Mouse (Mus musculus) liver (tissue): ENCODE measurements around the gene Tyms.

Experiments used
- DNase-seq: peaks from one replicate; pipeline ENCODE4 v3.0.0-alpha.2; 2020; ENCODE audit warnings: mixed read lengths

Gene Tyms

DNA sequence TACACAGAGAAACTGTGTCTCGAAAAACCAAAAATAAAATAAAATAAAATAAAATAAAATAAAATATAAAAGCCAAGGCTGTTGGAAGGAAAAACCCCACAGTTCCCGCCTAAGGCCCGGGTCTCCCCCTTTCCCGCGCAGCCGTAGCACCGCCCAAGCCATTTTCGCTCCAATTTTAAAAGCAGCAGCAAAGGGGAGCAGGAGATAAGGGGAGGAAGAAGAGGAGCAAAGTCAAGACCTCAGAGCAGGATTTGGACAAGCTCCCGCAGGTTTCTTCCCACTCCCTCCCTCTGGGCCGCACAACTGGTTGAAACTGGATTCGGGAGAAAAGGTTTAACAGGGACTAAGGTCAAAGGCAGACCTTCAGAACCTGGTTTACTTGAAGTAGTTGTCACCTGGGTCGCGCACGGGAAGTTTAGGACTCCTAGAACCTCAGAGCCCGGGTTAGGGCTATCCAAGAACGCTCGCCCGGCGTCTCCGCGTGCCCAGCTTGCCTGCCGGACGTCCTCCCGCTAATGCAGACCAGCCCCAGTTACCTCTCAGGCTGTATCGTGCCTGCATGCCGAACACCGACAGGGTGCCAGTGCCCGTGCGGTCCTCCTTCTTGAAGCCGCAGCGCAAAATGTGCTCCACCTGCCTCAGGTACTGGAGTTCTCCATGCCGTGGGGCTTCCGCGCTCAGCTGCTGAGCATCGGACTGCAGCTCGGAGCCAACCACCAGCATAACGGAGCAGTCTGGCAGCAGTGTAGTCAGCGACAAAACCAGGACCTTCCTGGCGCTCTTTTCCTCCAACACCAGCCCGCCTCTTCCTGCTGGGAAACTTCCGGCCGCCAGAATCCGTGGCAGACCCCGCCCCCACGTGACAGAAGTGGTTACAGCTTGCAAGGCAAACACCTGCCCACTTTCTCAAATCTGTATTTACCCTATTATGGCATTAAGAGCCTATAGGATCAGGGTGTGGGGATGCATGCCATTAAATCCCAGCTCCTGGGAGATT, at the start of gene Tyms:
Tyms (minus strand) TSS at position 793 of the 997 bp plus-strand sequence.
- DNase-seq, result peak; percentile 90

DNA sequence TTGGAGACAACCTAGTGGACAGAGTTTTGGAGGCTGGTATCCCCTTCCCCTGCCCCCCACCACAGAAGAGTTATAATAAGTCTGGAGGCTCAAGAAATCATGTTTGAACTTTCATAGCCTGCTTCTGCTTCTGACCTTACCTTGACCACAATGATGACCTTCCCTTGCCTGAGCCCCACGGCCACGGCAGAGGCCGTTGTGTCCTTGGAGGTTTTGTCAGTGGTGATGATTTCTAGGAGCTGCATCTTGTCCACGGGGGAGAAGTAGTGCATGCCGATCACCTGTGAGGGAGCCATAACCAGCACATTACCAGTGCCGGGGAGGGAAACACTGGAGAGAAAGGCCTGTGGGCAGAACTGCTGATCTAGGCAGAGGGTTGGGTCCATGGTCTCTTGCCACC, 49.1 kb upstream of the Tyms start:
- no peak for DNase-seq

GRCm38 (mm10) chr5:30120106-30120505, 46.7 kb upstream of the Tyms start:
- DNase-seq, result no peak

DNA sequence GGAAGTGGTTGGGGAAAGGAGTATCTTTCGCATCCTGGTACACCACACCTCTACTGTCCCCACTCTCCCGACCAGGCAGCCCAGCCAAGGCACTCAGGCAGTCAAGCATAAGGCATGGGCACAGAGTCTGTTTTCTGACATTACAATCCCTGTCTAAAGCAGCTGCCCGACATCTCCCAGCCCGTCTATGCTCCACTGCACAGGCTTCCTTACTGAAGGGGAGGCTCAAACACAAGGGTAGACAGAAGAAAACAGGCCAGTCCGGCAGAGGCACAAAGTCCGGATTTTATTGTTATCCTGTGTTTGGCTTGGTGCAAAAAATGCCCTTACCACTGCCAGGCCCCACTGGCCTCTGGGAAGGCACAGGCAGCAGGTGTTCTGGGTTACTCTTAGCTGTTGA, 45.7 kb upstream of the Tyms start:
- no peak for DNase-seq

DNA sequence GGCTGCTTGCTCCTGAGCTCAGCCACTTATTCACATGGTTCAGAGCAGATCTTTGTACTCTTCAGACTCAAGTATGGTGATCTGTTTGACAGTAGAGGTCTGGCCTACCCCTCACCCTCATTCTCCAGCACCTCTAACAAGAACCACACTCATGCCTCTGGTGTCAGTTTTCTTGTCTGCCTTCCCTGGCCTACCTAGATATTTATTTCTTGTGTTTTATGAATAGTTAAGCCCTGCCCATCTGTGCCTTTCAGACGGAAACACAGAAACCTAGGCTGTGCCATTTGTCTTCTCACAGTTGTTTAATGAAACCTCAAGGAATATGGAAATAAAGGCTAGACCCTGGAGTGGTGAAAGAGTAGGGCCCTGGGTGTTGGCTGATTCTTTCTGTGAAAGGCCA, 44.6 kb upstream of the Tyms start:
- DNase-seq, result no peak

- DNase-seq, result no peak
Measured at GRCm38 (mm10) chr5:30115718-30116117, 42.3 kb upstream of the Tyms start.

DNA sequence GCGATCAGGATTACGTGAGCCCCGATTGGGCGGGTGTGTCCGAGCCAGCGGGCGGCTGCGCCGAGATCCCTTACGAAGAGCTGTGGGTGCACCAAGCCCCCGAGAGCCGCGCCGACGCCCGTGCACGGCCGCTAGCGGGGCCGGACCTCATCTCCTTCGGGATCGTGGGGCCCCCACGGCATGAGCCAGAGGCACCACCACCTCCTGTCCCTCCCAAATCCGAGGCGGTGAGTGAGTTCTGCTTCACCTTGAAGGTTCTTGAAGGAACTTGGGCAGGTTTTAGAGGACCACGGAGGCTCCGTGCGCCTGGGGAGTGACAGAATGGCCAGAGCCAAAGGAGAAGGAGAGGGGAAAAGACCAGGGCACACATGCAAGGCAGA, 41.3 kb upstream of the Tyms start:
- DNase-seq, result no peak

- peak; percentile 70 for DNase-seq
Measured at GRCm38 (mm10) chr5:30113881-30114760, 40.7 kb upstream of the Tyms start.

GRCm38 (mm10) chr5:30112533-30113068, 39.2 kb upstream of the Tyms start:
- no peak for DNase-seq

DNA sequence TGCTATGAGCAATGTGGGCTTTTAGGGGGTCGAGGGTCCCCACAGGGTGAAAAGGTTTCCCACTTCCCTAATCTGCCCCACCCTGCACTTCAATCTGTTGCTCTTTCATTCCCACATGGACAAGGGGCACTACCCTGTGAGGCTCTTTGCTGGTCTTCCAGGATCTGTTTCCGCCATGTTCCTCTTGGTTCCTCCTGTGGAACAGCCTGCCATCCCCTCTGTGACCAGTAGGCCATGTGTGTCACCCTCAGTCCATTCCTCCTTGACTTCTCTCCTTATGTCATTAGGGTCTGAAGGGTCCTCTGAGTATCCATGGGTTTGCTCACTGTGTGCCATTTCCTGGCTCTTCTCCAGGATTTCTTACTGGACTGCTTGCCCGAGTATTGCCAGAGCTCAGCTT, 38.4 kb upstream of the Tyms start:
- no peak for DNase-seq

DNA sequence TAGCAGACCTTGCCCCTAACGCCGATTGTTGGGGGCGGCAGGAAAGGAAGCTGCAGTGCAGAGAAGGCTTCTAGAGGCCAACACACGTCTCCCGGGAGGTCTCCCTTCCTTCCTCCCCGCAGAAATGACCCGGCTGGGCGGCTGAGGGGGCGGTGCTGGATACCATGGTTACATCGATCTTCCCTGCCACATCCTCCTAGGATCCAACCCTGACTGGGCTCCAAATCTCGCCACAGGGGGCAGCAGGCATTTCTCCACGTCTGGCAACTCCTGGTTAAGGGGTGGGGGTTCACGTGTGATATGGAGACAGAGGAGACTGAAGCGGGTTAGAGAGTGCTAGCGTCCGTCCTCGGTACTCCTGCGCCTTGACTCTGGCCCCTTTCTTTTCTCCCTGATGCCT, 37.7 kb upstream of the Tyms start:
- peak; percentile 57 for DNase-seq

DNA sequence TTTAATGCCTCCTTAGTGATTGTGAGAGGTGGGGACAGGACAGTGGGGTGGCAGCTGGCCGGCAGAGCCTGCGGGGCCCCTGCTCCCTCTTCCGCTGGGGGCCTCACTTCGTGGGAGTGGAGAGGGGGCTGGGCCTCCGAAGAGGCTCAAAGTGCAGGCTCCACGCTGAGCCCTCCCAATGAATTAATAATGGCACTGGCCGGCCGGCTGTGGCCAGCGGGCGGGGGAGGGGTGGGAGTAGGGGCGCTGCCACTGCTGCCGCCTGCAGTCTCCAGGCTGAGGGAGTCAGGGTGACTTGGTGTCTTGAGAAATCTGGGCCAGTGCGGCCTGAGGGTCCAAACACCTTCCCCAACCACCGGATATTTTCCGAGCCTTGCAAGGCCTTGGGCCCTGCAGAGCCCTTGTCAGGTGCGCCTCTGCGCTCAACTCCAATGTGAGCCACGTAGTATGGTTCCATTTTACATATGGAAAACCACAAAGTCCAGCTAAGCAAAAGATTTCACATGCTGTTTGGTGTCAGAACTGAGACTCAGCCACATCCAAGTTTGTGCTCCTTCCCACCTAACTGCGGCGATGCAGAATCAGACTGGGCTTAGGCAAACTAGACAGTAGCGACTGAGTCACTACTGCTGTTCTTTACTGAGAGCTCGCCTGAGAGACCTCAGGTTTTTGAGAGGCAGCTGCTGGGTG, 37.1 kb upstream of the Tyms start:
- peak; percentile 23 for DNase-seq

GRCm38 (mm10) chr5:30109899-30110298, 36.5 kb upstream of the Tyms start:
- no peak for DNase-seq

- DNase-seq, result no peak
Measured at GRCm38 (mm10) chr5:30108233-30108632, 34.8 kb upstream of the Tyms start.

DNA sequence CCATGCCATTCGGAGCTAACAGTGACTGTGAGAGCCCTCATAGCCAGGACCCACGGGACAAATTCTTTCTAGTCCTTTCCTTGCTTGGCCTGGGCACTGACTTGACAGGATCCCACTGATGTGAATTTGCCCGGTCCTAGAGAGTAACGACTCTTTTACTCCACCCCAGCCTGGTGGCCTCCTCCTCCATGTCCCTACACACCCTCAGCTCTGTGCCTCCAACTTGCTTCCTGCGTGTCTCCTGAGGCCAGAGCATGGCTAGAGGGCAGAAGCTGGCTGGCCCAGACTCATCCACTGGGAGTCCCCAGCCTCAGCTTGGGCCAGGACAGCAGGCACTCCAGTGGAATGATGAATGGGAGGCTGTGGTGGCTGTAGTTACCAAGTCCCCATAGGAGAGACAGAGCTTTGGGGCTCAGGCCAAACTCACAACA, 34.2 kb upstream of the Tyms start:
- no peak for DNase-seq

GRCm38 (mm10) chr5:30107186-30107585, 33.8 kb upstream of the Tyms start:
- DNase-seq, result no peak

GRCm38 (mm10) chr5:30106756-30107155, 33.3 kb upstream of the Tyms start:
- no peak for DNase-seq

DNA sequence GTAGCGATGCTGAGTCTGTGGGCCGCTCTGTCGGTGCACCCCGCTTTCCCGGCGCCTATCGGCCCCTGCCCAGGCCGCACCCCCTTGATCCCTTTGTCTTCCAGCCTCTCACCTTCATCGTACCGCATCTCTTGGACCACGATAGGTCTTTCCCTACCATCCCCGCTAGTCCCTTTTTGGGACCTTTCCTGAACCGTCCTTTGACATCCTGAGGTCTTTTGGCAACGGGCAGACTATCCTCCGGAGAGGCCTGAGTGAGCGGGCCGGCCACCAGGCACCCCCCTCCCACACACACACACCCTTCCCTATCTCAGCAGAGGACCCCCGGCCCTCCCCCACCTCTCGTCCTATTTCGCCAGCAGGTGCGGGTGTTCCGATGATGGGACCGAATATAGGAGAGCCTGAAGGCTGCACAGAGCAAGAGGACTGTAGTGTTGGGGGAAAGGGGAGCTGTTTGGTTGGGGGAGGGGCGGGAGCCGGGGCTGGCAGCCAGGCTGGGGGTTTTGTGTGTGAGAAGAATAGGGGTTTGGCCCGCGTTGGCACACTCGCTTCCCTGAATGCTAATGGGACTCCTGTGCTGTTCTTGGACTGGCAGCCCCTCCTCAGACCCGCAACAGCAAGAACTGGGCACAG, 32.4 kb upstream of the Tyms start, which contains the start of gene 3110082J24Rik:
3110082J24Rik (minus strand) TSS at position 419 of the 633 bp plus-strand sequence.
- DNase-seq, result no peak

DNA sequence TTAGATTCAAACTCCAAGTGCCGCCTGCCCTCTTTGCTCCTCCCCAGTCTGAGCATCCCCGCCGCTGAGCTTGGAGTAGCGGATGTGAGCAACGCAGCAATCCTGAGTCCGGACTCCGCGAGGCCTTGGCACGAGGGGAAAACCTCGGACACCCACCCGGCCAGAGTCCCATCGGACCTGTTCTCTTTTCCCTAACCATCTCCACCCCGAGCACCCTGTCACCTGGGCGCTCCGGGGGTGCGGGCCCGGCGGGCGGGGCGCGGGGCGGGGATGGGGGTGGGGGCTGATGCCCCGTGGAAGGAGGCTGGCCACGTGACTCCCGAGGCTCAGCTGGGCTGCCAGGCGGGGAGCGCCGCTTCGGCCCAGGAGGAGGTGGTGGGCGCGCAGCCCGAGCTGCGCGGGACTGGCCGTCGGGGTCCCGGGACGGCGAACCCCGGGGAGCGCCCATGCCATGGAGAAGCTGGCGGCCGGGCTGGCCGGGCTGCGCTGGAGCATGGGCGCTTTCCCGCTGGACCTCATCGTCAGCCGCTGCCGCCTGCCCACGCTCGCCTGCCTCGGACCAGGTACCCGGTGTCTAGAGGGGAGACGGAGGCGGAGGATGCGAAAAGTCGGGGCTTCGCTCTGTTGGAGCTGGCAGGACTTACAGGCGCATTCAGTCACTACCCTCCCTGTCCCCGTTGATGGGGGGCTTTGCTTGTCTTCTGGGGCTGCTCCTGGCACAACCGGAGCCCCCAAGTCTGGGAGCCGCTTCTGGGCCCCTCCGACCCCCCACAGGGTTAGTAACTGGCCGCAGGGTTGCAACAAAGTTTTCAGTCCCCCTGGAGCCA, 31.6 kb upstream of the Tyms start, which contains the start of gene Garem2:
Garem2 (plus strand) TSS at position 321 of the 827 bp plus-strand sequence.
- no peak for DNase-seq

GRCm38 (mm10) chr5:30104339-30104738, 30.9 kb upstream of the Tyms start:
- DNase-seq, result peak; percentile 53

DNA sequence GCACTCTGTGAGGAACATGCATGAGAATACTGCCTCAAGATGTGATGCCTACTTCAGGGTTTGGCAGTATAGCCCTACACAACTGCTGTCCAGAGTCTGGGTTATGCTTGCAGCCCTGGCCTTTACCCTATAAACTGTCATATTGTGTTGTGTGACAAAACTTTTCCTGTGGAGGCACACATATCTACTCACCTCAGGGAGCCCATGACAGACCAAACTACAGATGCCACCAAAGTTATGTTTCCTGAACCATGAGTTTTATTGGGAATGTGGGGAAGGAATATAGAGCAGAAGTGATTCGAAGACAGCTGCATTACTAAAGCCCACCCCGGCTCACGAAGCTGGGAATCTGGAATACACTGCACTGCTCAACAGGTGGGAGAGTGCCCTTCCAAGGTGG, 29.9 kb upstream of the Tyms start:
- DNase-seq, result no peak
